Mouse (Mus musculus) lung, embryonic 14.5 days (tissue): ENCODE measurements around the gene Olfr1418. TPM values are rescaled to one million over a fixed set of nuclear protein-coding genes. Genes with fewer than 3 reads are reported as not detected.

Experiments
- ATAC-seq: fragments of 200-750 bp; cut with Nextera tagmentation; 2 replicates; pipeline ENCODE4 v1.8.0; 2017; ENCODE audit warnings: mild to moderate bottlenecking, moderate TSS enrichment, moderate library complexity; ENCODE audit not compliant: insufficient read depth
- DNase-seq: peaks from one replicate; pipeline ENCODE4 v3.0.0-alpha.2; 2015
- H3K27ac ChIP-seq: fragments of 300-500 bp; sonication (generic); 2 replicates; pipeline ENCODE4 v1.5.1; 2014; ENCODE audit warnings: low read depth, mild to moderate bottlenecking, moderate library complexity
- H3K27me3 ChIP-seq: fragments of 300-500 bp; sonication (generic); 2 replicates; pipeline ENCODE4 v1.6.1; 2014; ENCODE audit warnings: low read length, control low read depth; ENCODE audit not compliant: insufficient read depth
- H3K36me3 ChIP-seq: fragments of 300-500 bp; sonication (generic); 2 replicates; pipeline ENCODE4 v1.6.1; 2014; ENCODE audit warnings: control low read depth; ENCODE audit not compliant: insufficient read depth
- H3K4me1 ChIP-seq: fragments of 300-500 bp; sonication (generic); 2 replicates; pipeline ENCODE4 v1.6.1; 2014; ENCODE audit warnings: antibody characterized with exemption, control low read depth; ENCODE audit not compliant: insufficient read depth
- H3K4me2 ChIP-seq: fragments of 300-500 bp; sonication (generic); 2 replicates; pipeline ENCODE4 v1.6.1; 2014; ENCODE audit warnings: mild to moderate bottlenecking
- H3K4me3 ChIP-seq: fragments of 300-500 bp; sonication (generic); 2 replicates; pipeline ENCODE4 v1.5.1; 2014; ENCODE audit warnings: low read depth, low read length
- H3K9ac ChIP-seq: fragments of 300-500 bp; sonication (generic); 2 replicates; pipeline ENCODE4 v1.6.1; 2014
- H3K9me3 ChIP-seq: fragments of 300-500 bp; sonication (generic); 2 replicates; pipeline ENCODE4 v1.6.1; 2016; ENCODE audit warnings: low read depth, low read length, control low read depth
- CTCF ChIP-seq: IDR thresholded peaks from 2 replicates; pipeline ENCODE4 v1.5.1; 2016; ENCODE audit warnings: antibody characterized with exemption, low read depth
- WGBS: fragments of 180-500 bp; shearing (Covaris S2); extraction: QIAGEN DNeasy Blood & Tissue Kit; methylation state at CpG from one replicate; pipeline ENCODE4 v1.1.7; 2014; 5-methylcytosine and 5-hydroxymethylcytosine counted together
- polyA plus RNA-seq: library from polyadenylated mRNA; unstranded; fragments of >200 nt; fragmentation: Nextera tagmentation; extraction: Ambion mirVana; gene quantifications from 2 replicates; pipeline ENCODE4 v1.2.1, GENCODE M21; 2014

Olfr1418 gene
- polyA plus RNA-seq, 1 experiment from 2014 or later, result not detected

DNA sequence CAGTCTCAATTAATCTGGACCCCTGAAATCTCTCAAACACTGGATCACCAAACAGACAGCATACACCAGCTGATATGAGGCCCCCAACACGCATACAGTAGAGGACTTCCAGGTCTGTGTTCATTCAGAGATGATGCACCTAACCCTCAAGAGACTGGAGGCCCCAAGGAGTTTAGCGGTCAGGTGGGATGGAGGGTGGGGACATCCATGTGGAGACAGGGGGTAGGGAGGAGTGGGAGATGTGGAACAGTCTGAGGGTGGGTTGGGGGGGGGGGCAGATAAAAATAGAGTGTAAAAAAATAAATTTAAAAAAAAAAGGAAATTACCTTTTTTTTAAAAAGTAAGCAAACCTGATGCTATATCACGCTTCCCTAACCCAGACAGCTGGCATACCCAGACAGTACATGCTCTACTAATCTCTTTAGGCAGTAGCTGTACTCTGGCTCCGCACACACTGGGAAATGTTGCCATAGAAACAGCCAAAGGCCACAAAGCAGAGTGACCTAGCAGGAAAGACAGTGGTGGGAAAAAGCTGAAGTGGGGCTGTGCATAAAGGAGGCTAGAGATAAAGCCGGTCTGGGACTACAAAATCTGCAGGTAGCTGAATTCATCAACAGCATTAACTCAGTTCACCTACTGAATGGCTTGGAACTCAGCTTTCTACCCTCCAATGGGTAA lies 49.0 kb downstream of the Olfr1418 start:
- Histone ChIP-seq H3K9me3 (no peaks in the 10 kb centered on the region), H3K9ac (no peak overlapping the region), H3K4me1 (no peaks in the 10 kb centered on the region), H3K27ac (no peak overlapping the region), H3K4me3 (no peak overlapping the region), H3K36me3 (no peaks in the 10 kb centered on the region), H3K27me3 (no peaks in the 10 kb centered on the region), H3K4me2 (no peak overlapping the region)
- 39% methylated on average over 5 of the region's 5 CpGs for WGBS
- DNase-seq (peak; percentile 47), ATAC-seq (peak; percentile 60; the same call in 1 of the 2 replicates)
- TF ChIP-seq CTCF, result no peak

DNA sequence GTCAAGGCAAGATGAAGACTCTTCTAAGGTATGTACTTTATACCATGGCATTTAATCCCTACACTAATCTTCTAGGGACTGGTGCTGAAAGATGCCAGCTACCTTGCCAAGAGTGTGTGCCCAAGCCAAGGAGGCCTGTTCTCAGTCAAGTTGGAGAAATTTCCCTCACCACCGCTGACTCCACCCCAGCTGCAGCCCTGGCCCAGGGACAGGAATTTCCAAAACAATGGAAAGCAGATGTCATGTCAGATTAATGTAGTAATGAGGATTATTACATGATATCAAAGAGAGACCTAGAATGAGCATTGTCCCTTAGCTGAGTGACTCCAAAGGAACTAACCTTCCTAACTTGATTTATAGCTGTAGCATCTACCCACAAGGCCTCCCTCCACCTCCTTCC lies 50.0 kb downstream of the Olfr1418 start:
- no peak for DNase-seq
- H3K36me3 ChIP-seq, result no peaks in the 10 kb centered on the region
- H3K9ac ChIP-seq, result no peak overlapping the region
- no peaks in the 10 kb centered on the region for H3K4me1 ChIP-seq
- ATAC-seq, result no peak
- no peak overlapping the region for H3K4me3 ChIP-seq
- H3K27ac ChIP-seq, result no peak overlapping the region
- WGBS, result 60% methylated on average over 1 of the region's 1 CpGs
- TF ChIP-seq CTCF, result no peak
- H3K4me2 ChIP-seq, result no peak overlapping the region
- H3K9me3 ChIP-seq, result no peaks in the 10 kb centered on the region
- no peaks in the 10 kb centered on the region for H3K27me3 ChIP-seq

DNA sequence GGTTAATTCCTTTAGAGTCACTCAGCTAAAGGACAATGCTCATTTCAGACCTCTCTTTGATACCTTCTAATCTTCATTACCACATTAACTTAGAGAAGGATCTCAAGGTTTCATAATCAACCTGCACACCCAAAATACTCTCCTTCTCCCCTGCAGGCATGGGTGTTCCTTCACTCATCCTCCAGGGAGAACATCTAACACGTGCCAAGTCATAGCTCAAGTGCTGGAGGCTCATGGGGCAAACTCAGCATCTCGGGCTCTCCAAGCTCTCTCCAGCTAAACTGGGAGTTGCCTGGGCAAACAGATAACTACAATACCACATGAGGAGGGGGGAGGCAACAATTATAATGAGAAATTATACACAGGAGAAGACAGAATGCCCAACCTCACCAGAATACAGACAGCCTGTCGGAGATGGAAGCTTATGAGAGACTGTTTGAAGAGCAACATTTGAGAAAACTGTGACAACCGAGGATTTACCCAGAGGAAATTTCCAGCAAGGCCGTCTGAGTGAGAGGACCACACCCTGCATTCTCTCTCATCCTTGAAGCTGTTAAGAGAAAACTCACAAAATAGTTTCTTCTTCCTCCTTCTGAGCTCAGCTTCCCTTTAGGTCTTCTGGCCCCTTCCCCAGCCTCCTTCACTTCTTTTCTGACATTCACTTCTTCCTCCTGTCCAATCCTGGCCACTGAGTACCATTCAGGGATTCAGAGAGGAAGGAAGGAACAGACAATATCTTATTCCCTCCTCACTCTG lies 50.7 kb downstream of the Olfr1418 start:
- ATAC-seq (no peak), DNase-seq (no peak)
- H3K27ac ChIP-seq, result no peak overlapping the region
- WGBS, result 66% methylated on average over 5 of the region's 5 CpGs
- no peaks in the 10 kb centered on the region for H3K36me3 ChIP-seq
- H3K4me1 ChIP-seq, result no peaks in the 10 kb centered on the region
- no peaks in the 10 kb centered on the region for H3K27me3 ChIP-seq
- H3K9me3 ChIP-seq, result no peaks in the 10 kb centered on the region
- no peak overlapping the region for H3K4me2 ChIP-seq
- no peak overlapping the region for H3K9ac ChIP-seq
- TF ChIP-seq CTCF, result no peak
- no peak overlapping the region for H3K4me3 ChIP-seq

DNA sequence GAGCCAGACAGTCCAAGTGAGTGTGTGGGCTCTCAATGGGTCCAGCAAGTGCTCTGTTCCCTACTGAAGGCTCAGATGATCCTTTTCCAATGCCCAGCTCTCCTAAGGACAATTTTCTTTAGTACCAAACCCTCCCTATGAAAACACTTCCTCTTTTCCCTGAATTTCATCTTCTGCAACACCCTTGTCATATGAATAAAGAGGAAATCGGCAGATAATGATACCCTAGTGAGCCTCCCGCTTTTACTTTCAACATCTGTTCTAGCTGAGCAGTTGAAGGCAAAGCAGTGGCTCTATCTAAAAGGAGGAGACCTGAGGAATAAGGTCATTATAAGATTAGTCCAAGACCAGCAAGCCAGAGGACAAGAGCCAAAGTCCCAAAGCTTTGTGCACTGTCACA lies 52.4 kb downstream of the Olfr1418 start:
- Histone ChIP-seq H3K27me3 (no peaks in the 10 kb centered on the region), H3K36me3 (no peaks in the 10 kb centered on the region), H3K4me1 (no peaks in the 10 kb centered on the region), H3K4me3 (no peak overlapping the region), H3K27ac (no peak overlapping the region), H3K9ac (no peak overlapping the region), H3K4me2 (no peak overlapping the region), H3K9me3 (no peaks in the 10 kb centered on the region)
- TF ChIP-seq CTCF, result no peak
- no peak for ATAC-seq
- WGBS, result 81% methylated on average over 2 of the region's 2 CpGs
- DNase-seq, result no peak

DNA sequence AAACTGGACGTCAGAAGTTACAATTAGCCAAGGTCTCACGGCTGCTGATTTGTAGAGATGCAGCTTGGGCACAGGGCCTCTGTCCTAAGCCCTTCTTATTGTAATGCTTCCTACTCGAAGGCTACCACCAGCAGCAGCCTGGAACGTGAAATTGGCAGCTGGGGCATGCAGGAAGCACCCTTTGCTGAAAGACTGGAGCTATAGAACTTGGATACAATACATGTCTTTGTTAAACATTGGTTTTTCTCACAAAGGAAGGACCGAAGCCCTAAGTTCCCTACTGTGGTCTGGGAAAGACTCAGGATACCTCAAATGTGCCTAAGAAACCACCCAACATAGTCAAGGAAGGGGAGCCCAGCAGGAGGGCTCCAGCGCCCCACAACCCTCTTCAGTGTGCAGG lies 53.0 kb downstream of the Olfr1418 start:
- ATAC-seq, result no peak
- H3K4me2 ChIP-seq, result no peak overlapping the region
- H3K9ac ChIP-seq, result no peak overlapping the region
- no peak overlapping the region for H3K4me3 ChIP-seq
- no peaks in the 10 kb centered on the region for H3K36me3 ChIP-seq
- no peaks in the 10 kb centered on the region for H3K4me1 ChIP-seq
- H3K9me3 ChIP-seq, result no peaks in the 10 kb centered on the region
- TF ChIP-seq CTCF, result no peak
- no peak for DNase-seq
- 66% methylated on average over 6 of the region's 6 CpGs for WGBS
- no peak overlapping the region for H3K27ac ChIP-seq
- H3K27me3 ChIP-seq, result no peaks in the 10 kb centered on the region

DNA sequence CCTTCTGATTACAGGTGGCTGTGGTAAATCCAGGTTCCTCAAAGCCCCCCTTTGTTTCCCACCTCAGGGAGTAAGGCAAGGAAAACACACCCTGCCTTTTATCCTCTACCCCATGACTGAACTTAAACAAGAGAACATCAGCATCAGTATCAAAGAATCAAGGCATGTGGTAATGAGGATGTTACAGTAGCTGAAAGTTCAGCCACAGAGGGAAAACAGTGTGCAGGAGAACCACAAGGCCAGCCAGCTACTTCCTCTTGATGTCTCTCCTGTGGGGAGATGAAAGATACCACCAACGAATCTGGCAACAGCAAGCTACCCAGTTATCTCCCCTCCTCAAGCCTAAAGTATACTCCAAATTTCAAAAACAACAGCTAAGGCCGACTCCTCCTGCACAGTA lies 53.6 kb downstream of the Olfr1418 start:
- DNase-seq (no peak), ATAC-seq (no peak)
- no peaks in the 10 kb centered on the region for H3K9me3 ChIP-seq
- no peaks in the 10 kb centered on the region for H3K36me3 ChIP-seq
- H3K27me3 ChIP-seq, result no peaks in the 10 kb centered on the region
- H3K27ac ChIP-seq, result no peak overlapping the region
- H3K4me1 ChIP-seq, result no peaks in the 10 kb centered on the region
- 46% methylated on average over 2 of the region's 2 CpGs for WGBS
- H3K9ac ChIP-seq, result no peak overlapping the region
- no peak overlapping the region for H3K4me3 ChIP-seq
- no peak for TF ChIP-seq CTCF
- no peak overlapping the region for H3K4me2 ChIP-seq

DNA sequence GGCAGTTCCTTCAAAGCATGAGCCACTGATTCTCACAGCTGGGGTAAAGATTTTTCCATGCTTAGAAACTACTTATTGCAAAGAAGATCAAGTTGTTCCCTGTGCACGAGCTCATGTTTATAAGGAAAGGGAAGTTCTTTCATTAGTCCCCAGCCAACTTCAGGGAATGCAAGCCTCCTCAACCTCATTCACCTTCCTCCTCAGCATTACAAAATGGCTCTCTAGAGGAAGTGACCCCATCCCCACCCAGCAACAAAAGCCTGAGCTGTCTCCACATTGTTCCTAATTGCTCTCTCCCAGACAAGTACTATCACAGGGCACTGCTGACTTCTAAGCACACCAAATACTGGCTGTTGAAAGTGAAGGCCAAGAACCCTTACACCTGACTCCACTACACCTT lies 56.4 kb downstream of the Olfr1418 start:
- no peaks in the 10 kb centered on the region for H3K4me1 ChIP-seq
- H3K9ac ChIP-seq, result no peak overlapping the region
- H3K4me3 ChIP-seq, result no peak overlapping the region
- no peaks in the 10 kb centered on the region for H3K36me3 ChIP-seq
- ATAC-seq, result no peak
- H3K27ac ChIP-seq, result no peak overlapping the region
- H3K4me2 ChIP-seq, result no peak overlapping the region
- DNase-seq, result peak; percentile 5
- TF ChIP-seq CTCF, result no peak
- no peaks in the 10 kb centered on the region for H3K27me3 ChIP-seq
- WGBS, result 64% methylated on average over 1 of the region's 1 CpGs
- no peaks in the 10 kb centered on the region for H3K9me3 ChIP-seq

Other genes starting within 250 kb of the Olfr1418 start
- gene Ms4a2, start 237.3 kb downstream of the Olfr1418 start, polyA plus RNA-seq, result 0.12 TPM in 1 of 2 replicates, not detected in the other
- not detected in 2 replicates for gene Ms4a3, start 220.2 kb downstream of the Olfr1418 start, polyA plus RNA-seq
- not detected in 2 replicates for gene Oosp2, start 200.5 kb downstream of the Olfr1418 start, polyA plus RNA-seq
- not detected in 2 replicates for gene Oosp1, start 169.9 kb downstream of the Olfr1418 start, polyA plus RNA-seq
- not detected in 2 replicates for gene Oosp3, start 164.0 kb downstream of the Olfr1418 start, polyA plus RNA-seq
- 0.28 and 0.46 TPM in 2 replicates for gene Gif, start 113.5 kb downstream of the Olfr1418 start, polyA plus RNA-seq
- gene Mrpl16, start 90.7 kb downstream of the Olfr1418 start, polyA plus RNA-seq, result 51.0 and 56.9 TPM in 2 replicates
- 17.2 and 19.1 TPM in 2 replicates for gene Stx3, start 41.7 kb downstream of the Olfr1418 start, polyA plus RNA-seq
- not detected in 2 replicates for gene Olfr1417, start 21.8 kb downstream of the Olfr1418 start, polyA plus RNA-seq
- not detected in 2 replicates for gene Olfr1419, start 14.0 kb upstream of the Olfr1418 start, polyA plus RNA-seq
- 0.05 TPM in 1 of 2 replicates, not detected in the other for gene Olfr1420, start 25.5 kb upstream of the Olfr1418 start, polyA plus RNA-seq
- 25.9 TPM in 2 replicates for gene Patl1, start 51.3 kb upstream of the Olfr1418 start, polyA plus RNA-seq
- 7.4 and 7.5 TPM in 2 replicates for gene Osbp, start 104.9 kb upstream of the Olfr1418 start, polyA plus RNA-seq
- not detected in 2 replicates for gene Olfr1423, start 180.3 kb upstream of the Olfr1418 start, polyA plus RNA-seq
- gene Olfr1424, start 201.6 kb upstream of the Olfr1418 start, polyA plus RNA-seq, result not detected in 2 replicates
- gene Olfr1425, start 216.7 kb upstream of the Olfr1418 start, polyA plus RNA-seq, result not detected in 2 replicates
- not detected in 2 replicates for gene Olfr1426, start 230.9 kb upstream of the Olfr1418 start, polyA plus RNA-seq
- not detected in 2 replicates for gene Olfr1427, start 242.3 kb upstream of the Olfr1418 start, polyA plus RNA-seq